Mouse (Mus musculus): ENCODE results near the gene Gchfr.

- TF ChIP-seq POLR2A (IDR thresholded peaks at IDR 0.05; ENCODE audit: insufficient read depth, low read depth, low read length) (no peak), CTCF (IDR thresholded peaks at IDR 0.05; ENCODE audit: insufficient read depth, low read depth, low read length) (no peak)
Measured at GRCm38 (mm10) chr2:119165401-119165800, 2.2 kb upstream of the Gchfr start.

Measured in olfactory bulb, adult 2 months (tissue).